Mouse (Mus musculus) heart, adult 2 months (tissue): Measurements from ENCODE around the gene Slc6a13.

Source experiments
- CTCF ChIP-seq: fragments of 200-600 bp; IDR thresholded peaks from 2 replicates; pipeline ENCODE4 v1.8.1; 2022; ENCODE audit warnings: antibody characterized with exemption, mild to moderate bottlenecking, moderate library complexity
- EP300 ChIP-seq: fragments of 200-500 bp; IDR thresholded peaks from 2 replicates; pipeline ENCODE4 v1.6.1; 2011; ENCODE audit warnings: low read depth, low read length, control low read depth; ENCODE audit not compliant: insufficient read depth
- POLR2A ChIP-seq: fragments of 200-500 bp; IDR thresholded peaks from 2 replicates; pipeline ENCODE4 v1.6.1; 2011; ENCODE audit warnings: mild to moderate bottlenecking, low read depth, low read length, control low read depth; ENCODE audit not compliant: insufficient read depth

DNA sequence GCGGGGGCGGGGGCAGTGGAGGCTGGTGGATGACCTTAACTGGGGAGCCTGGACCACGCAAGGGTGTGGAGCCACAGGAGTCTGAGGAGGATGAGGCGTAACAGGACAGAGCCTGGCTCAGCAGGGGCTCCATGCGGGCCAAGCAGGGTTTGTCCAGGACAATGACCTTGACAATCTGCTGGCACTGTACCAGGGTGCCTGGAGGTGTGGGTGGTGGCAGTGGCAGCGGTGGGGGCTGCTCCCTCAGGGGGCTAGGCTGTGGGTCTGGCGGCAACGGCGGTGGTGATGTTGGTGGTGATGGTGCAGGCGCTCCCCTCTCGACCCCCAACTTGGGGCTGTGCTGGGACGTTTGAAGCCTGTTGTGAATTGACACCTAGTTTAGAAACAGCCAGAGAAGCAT, 76.1 kb downstream of the Slc6a13 start:
- TF ChIP-seq POLR2A (no peak), CTCF (no peak), EP300 (no peak)
